Mouse (Mus musculus) mature B cell (primary cell): ENCODE measurements around the gene Ing1.

Experiments
- in situ Hi-C: fragments of 300-500 bp; cut with MboI; formaldehyde crosslinking; loops from 2 replicates; pipeline ENCODE4 v1.14.3; 2019

The Ing1 gene

DNA sequence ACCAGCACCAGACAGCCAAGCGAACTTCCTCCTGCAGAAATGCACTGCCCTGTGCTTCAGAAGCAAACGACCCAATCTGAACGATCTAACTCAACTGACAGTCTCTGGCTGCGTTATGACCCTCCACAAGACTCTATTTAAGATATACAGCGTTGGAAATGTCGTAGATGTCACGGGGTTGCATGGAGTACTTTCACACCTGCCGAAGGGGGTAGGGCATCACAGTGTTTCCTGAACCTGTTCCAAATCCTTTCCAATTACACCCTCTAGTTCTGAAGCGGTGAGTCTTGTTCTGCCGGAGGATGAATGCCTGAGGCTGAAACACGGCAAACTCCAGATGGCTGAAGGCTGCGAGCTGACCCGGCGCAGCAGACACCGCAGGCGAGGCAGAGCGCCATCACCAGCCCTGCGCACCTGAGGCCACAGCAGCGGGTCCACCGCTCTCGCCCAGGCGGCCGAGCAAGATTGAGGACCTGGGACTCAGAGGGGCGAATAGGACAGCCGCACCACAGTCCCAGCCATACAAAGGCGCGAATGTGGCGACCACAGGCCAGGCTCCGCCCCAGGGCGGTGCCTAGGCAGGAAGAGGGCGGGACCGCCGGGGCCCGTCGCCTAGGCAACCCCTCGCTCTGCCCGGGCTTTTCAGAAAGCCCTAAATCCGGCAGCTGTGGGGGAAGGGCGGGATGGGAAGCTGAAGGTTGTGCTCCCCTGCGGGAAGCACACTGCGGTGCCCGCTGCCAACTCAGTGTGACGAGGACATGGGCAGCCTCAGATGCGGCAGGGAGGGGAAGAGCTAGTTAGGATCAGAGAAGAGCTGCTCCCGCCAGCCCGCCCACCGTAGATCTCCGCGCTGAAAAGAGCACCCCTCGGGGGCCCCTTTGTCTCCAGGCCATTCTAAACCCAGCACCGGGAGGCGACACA is at the start of gene Ing1:
TSS of gene Ing1 (plus strand) at position 773 of the 921 bp plus-strand sequence.
- in situ Hi-C loops = loop anchor here (10.0 kb wide), 1 partner anchor 80 kb away; the partner anchor contains the start of gene Ankrd10

DNA sequence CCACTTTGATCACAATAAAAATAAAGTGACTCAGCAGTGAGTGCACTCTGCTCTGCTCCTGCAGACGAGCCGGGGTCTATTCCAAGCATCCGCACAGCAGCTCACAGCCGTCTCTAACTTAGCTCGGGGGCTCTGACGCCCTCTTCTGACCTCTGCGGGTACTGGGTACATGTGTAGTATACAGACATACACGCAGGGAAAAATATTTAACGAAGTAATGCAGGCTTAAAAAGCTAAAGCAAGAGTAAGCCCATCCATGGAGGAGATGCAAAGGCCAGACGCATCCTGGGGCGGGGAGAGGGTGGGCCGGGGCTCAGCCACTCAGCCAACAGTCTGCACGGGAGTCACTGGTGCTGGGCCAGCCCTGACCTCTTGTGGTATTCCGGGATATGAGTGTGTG is 49.3 kb upstream of the Ing1 start:
- in situ Hi-C loops = no loop called here

DNA sequence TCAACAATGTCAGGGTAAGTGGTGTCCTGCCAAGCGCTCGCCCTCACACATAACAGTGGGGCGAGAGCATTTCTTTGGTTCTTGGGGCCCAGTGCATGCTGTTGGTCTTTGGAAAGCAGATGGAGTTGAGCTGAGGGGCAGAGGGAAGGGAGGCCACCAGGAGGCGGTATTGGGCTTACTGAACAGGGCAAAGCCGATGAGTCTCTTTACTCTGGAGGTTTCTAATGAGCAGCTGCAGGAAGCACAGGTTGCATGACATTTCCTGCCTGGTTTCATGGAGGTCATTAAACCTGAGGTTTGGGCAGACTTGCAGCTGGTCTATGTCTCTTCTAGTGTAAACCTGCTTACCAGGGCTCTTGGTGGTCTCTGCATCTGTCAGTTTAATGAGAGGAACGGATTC is 48.6 kb upstream of the Ing1 start:
- in situ Hi-C loops = no loop called here

DNA sequence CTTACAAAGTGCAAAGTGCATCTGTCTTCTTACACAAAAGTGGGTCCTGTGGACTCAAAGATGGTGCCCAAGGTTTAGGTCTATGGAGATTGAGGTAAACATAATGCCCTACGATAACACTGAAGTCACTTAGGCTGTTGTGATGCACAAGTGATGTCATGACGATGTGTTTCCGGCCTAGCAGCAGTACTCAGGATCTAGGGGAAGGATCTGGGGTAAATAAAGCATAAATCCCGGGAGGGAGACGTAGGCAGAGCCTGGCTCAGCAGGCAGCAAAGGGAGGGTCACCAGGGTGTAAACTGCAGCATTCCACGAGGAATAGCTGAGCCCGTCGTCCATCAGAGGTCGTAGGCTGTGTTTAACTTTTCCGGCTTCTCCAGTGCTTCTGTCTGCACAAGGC is 46.5 kb upstream of the Ing1 start:
- in situ Hi-C loops = no loop called here

DNA sequence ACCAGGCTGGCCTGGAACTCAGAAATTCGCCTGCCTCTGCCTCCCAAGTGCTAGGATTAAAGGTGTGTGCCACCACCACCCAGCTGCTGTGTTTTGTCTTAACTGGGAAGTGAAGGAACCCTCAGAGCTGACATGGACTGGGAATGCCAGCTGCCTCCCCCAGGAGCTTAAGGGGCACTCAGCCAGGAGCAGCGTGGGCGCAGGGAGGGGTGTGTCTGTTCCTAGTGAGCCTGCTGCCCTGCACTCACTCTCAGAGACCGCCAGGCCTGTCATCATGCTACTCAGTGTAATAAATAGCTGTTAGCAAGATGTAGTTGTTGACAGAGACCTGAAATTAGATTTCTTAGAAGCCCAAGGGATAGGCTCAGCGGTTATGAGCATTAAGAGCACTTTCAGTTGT is 44.4 kb upstream of the Ing1 start:
- in situ Hi-C loops = no loop called here

DNA sequence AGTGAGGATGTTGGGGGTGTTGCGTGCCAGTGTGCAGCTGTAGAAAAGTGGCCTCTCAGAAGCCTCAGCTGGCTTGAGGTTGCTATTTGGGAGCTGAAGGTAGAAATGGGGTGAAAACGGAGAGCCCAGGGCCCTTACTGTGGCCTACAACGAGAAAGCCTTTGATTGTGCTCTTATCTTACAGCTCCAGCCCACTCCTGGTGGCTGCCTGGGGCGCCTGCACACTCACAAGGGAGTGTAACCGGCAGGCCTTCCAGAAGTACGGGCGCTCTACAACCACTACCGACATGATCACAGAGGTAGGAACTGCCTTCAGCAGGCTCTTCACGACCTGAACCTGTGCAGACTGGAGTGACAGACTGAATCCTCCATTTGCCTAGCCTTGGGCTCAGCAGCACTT is 42.7 kb upstream of the Ing1 start:
- in situ Hi-C loops = no loop called here

DNA sequence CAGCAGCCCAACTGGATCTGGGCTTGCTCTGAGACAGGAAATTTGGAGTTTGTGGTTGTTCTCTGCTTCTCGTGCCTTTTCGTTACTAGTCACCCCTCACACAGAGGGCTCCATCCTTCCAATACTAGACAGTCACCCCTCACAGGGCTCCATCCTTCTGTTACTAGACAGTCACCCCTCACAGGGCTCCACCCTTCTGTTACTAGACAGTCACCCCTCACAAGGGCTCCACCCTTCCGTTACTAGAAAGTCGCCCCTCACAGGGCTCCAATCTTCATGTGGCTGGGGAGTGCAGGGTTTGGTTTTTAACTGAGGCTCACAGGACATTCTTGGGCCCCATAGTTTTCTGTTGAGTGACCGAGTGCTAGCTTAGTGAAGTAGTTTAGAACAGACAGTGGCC is 42.1 kb upstream of the Ing1 start:
- in situ Hi-C loops = no loop called here

DNA sequence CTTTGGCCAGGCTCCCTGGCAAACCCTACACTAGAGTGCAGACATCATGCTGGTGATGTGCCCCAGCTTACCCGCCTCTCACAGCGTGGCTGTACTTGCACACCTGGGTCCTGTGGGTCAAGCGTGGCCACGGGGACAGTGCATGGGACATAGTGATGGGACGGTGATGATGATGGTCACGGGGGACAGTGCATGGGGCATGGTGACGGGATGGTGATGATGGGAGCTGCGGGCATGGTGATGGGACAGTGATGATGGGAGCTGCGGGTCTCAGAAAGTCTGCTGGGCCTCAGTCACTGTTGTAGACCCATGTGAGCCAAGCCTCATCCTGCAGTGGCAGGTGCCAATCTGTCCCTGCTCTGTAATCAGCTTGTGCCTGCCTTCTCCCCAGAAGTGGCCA is 39.1 kb upstream of the Ing1 start:
- in situ Hi-C loops = no loop called here

DNA sequence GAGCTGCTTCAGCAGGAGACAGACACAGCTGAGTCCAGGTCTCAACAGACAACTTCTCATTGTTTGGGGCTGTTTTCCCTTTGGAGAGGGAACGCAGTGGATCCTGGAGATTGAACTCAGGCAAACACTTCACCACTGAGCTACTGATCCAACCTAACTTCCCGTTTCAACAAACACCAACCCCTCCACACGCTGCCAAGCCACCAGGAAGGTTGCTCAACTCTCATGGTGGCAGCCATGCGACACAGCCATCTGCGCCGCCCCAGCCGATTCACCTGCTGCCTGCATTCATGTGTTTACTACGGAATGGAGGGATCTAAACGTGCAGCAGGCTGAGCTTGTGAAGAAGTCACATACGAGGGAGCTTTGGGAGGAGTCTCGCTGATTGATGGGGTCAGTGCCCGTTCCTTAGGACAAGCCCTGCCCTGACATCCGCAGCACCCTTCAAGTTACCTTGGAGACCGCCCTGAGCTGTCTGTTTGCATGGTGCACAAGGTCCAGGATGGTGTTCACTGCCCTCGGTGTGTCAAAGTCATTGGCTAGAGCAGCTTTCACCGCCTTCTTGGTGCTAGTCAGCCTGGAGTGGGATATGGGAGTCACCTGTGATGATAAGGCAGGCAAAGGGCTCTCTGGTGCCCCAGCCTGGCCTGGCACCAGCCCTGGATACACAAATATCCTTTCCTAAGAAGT is 37.9 kb upstream of the Ing1 start:
- in situ Hi-C loops = no loop called here

DNA sequence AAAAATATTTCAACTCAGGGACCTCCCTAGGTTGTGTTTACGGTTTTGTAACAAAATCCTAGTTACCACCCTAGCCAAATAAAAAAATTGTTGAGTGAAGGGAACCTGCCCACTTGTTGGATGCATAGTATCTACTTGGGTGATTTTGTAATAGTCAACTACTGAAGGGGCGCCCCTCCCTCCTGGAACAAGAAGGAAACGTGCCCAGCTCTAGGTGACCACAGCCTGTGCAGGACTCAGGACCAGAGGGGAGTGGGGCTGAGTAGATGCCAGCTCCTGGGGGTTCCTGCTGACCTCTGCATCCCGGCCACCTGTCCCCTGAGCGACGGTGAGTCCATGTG is 37.3 kb upstream of the Ing1 start:
- in situ Hi-C loops = no loop called here

DNA sequence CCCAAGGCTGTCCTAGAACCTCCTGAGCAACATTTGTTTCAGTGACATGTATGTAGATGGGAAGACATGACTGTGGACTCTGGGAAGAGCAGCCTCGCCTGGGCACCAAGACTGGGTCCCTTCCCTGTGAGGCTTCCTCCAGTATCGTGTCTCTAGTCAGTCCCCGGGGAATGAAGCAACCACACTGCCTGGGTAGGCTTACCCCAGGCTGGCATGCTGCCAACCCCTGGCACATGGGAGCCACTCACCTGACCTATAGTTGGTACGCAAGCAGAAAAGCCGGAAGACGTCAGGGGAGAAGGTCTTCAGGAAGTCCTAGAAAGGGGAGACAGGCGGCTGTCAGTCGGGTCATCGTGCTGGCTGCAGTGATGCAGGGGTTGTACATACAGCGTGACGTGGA is 36.7 kb upstream of the Ing1 start:
- in situ Hi-C loops = no loop called here

DNA sequence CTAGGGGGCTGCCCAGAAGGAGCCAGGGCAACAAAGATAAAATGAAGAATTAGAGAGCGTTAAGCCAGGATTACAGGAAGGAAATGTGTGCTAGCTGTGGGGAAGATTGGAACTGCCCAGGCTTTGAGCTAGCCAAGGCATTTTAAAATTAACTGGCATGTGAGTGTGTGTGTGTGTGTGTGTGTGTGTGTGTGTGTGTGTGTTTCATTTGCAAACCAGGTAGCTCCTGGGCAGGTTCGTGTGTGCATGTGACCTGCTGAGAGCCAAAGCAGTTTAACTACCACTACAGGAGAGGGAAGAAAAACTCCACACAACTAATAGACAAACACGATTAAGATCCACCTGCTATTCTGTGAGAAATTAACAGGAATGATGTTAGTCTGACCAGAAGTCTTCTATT is 32.0 kb upstream of the Ing1 start:
- in situ Hi-C loops = no loop called here

DNA sequence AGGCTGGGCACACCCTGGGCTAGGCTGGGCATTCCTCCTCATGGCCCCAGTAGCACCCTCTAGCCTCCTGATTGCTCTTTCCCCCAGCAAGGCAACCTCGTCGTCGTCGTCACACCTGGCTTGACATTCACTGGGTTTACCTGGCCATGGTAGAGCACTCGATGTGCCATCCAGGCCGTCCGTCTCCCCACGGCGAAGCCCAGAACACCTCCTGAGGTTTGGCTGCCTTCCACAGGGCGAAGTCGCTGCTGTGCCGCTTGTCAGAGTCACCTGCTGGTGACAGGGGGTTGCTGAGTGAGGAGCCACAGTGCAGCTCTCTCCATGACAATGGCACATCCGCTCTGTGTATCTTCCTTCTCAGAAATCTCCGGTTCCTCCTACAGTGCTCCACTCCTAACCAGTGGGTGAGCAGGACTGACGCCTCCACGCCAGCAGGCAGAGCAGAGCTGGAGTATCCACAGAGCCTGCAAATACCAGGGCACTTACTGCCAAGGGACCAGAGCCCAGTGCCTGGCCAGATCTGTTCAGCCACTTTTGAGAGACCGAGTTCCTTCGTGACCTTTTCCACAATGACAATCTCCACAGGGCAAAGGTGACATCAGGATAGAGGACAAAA is 25.1 kb upstream of the Ing1 start:
- in situ Hi-C loops = no loop called here

DNA sequence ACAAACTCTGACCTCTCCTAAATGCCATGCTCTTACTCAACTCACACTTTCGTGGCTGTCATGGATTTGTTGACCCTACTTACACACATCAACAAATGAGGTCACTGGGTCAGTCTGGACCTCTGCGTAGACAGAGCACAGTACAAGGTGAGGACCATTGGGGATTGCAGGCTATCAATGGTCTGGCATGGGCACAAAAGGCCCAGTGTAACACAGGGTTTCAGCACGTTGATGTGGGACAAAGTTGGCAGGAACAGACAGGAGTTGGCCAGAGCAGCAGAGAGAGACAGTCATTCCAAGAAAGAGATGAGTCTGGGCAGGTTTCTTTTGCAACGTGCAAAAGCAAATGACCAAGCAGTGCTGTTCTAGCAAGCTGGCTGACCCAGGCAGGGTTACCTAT is 24.5 kb upstream of the Ing1 start:
- in situ Hi-C loops = no loop called here

DNA sequence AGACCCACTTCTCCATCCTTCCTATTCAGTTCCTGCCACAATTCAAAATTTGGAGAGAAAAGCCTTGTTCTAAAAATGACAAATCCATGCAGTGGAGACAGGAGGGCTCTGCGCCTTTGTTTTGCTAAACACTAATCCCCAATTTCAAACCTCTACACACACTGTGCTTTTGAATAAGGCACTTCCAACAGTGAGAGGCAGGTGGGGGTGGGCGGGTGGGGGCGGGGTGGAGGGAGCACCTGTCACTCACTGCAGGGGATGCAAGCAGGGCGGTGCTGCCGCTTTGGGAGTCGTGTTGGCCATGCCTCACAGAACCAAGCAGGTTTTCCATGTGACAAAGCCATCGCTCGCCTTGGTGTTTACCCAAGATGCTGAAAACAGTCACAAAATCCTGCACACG is 20.9 kb upstream of the Ing1 start:
- in situ Hi-C loops = no loop called here

DNA sequence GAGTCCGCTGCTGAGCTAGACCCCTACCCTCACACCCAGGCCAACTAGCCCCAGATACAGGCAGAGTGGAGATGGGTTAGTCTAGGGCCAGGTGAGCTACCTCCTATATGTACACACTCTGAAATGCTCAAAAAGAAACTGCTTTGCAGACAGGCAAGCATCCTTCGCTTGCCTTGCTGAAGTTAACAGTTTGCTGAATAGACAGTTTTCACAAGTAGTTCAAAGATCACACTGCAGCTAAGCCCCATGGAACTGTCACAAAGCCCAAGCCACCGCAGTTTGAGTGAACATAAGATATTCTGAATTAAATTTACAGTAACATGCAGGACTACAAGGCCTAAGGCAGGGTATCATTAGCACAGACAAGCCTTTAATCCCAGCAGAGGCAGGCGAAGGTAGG is 16.3 kb upstream of the Ing1 start:
- in situ Hi-C loops = no loop called here

DNA sequence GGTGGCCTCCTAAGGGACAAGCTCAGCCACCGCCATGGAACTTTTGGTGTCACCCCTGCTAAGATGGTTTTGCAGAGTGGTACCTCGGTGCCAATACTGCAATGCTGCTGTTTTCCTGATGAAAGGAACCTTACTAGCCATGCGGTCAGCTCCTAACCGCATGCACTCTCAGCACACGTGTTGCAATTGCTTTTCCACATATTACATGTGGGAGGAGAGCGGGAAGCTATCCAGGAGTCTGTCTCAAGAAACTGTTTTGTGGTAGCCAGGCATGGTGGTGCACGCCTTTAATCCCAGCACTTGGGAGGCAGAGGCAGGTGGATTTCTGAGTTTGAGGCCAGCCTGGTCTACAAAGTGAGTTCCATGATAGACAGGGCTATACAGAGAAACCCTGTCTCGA is 15.2 kb upstream of the Ing1 start:
- in situ Hi-C loops = no loop called here

DNA sequence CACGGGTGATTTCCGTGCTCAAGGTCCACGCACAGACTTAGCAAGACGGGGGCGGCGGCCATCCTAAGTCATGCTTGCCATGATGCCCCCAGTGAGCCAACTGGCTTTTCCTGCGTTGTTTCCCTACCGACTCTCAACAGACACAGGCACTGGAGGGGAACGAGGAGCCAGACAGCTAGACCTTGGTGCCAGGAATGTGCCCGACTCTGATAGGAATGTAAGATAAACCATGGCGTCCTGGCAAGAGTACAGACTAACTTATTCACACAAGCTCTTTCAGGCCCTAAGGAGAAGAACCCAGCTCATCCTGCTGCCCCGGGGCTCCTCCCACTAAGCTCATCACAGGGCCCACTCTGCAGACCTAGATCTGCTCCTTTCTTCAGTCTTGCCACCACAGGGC is 13.3 kb upstream of the Ing1 start:
- in situ Hi-C loops = no loop called here

DNA sequence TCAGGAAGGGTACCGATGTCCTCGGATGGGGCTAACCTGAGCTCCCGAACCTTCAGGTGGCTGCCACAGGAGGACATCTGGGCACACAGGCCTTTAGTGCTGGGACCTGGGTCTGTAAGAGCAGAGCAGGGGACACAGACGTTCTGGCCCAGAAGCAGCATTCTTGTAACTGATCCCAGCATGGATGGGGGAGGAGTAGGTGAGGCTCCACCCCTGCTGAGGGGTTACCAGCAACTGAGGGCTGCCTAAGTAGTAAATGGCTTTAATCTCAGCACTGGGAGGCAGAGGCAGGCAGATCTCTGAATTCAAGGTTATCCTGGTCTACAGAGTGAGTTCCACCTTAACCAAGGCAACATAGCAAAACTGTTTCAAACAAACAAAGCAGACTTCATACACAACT is 12.5 kb upstream of the Ing1 start:
- in situ Hi-C loops = no loop called here

DNA sequence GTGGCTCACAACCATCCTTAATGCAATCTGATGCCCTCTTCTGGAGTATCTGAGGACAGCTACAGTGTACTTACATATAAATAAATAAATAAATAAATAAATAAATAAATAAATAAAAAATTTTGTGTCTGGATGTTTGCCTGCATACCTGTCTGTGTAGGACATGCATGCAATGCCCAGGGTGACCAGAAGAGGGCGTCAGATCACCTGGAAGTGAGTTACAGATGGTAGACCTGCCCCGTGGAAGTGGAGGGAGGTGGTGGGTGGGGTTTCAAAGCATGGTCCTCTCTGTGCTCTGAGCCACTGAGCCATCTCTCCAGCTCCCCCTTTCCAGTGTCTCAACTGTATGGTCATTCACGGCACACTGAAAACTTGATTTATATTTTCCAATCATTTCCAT is 11.0 kb upstream of the Ing1 start:
- in situ Hi-C loops = no loop called here

DNA sequence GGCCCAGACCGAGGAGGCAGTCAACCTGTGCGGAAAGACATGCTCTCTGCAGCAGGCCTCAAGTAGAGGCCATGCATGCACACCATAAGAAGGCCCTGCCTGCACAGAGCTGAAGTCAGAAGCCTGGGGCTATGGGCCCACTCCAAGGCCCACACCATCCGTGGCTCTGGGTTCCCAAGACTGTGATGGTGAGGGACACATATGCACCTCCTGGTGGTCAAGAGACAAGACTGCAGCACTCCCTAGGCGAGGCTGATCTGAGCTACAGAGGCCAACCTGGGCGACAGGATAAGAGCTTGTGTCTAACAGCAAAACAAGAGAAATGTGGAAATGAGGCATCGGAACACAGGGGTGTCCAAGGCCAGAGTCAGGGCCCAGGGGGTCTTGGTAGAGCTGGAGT is 8.3 kb upstream of the Ing1 start:
- in situ Hi-C loops = no loop called here

DNA sequence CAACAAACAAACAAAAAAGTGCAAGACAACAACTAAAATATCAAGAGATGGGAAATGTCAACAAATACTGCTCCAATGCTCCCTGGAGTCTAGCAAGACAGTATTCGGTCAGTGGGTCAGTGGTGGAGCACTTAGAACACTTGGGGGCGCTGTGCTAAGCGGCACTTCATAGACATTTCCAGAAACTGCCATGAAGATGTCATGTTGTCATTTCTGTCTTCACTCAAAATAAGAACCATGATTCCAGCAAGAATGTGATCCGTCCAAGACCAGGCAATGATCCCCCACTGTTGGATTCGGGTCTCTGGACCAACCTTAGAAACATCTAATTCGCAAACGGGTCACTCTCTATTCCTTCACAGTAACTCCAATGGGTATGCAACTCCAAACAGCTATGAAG is 5.7 kb upstream of the Ing1 start:
- in situ Hi-C loops = loop anchor here (10.0 kb wide), 1 partner anchor 85 kb away; the partner anchor contains the start of gene Ankrd10
